Mouse (Mus musculus) embryonic facial prominence, embryonic 15.5 days (tissue): Measurements from ENCODE around the gene Sept12. TPM values are rescaled to one million over a fixed set of nuclear protein-coding genes. Genes with fewer than 3 reads are reported as not detected.

Experiments
- ATAC-seq: fragments of 200-750 bp; cut with Nextera tagmentation; 2 replicates; pipeline ENCODE4 v1.8.0; 2017; ENCODE audit warnings: low read depth, moderate TSS enrichment; ENCODE audit not compliant: insufficient number of reproducible peaks, low FRiP score, low TSS enrichment
- H3K27ac ChIP-seq: fragments of 300-500 bp; sonication (generic); replicated peaks from 2 replicates; pipeline ENCODE4 v1.5.1; 2015; ENCODE audit warnings: mild to moderate bottlenecking, inconsistent platforms
- H3K27me3 ChIP-seq: fragments of 300-500 bp; sonication (generic); 2 replicates; pipeline ENCODE4 v1.6.1; 2015; ENCODE audit warnings: inconsistent platforms
- H3K36me3 ChIP-seq: fragments of 300-500 bp; sonication (generic); 2 replicates; pipeline ENCODE4 v1.6.1; 2015; ENCODE audit warnings: mild to moderate bottlenecking, inconsistent platforms
- H3K4me1 ChIP-seq: fragments of 300-500 bp; sonication (generic); 2 replicates; pipeline ENCODE4 v1.6.1; 2015; ENCODE audit warnings: inconsistent platforms
- H3K4me2 ChIP-seq: fragments of 300-500 bp; sonication (generic); replicated peaks from 2 replicates; pipeline ENCODE4 v1.6.1; 2015; ENCODE audit warnings: mild to moderate bottlenecking, inconsistent platforms
- H3K4me3 ChIP-seq: fragments of 300-500 bp; sonication (generic); replicated peaks from 2 replicates; pipeline ENCODE4 v1.5.1; 2015; ENCODE audit warnings: mild to moderate bottlenecking, inconsistent platforms
- H3K9ac ChIP-seq: fragments of 300-500 bp; sonication (generic); 2 replicates; pipeline ENCODE4 v1.6.1; 2015; ENCODE audit warnings: inconsistent platforms
- H3K9me3 ChIP-seq: fragments of 300-500 bp; sonication (generic); replicated peaks from 2 replicates; pipeline ENCODE4 v1.6.1; 2016; ENCODE audit warnings: inconsistent platforms
- WGBS: fragments of 180-500 bp; shearing (Covaris S2); methylation state at CpG from one replicate; pipeline ENCODE4 v1.1.7; 2015; 5-methylcytosine and 5-hydroxymethylcytosine counted together
- polyA plus RNA-seq: library from polyadenylated mRNA; unstranded; fragments of >200 nt; fragmentation: Nextera tagmentation; extraction: Ambion mirVana; gene quantifications from 2 replicates; pipeline ENCODE4 v1.2.1, GENCODE M21; 2015

The Sept12 gene
- polyA plus RNA-seq, 1 experiment from 2014 or later, result not detected

- no peaks in the 10 kb centered on the region for H3K27me3 ChIP-seq
- no peak overlapping the region for H3K27ac ChIP-seq
- ATAC-seq, result no peak
- no peaks in the 10 kb centered on the region for H3K36me3 ChIP-seq
- 85% methylated on average over 5 of the region's 5 CpGs for WGBS
- no peaks in the 10 kb centered on the region for H3K9me3 ChIP-seq
- no peak overlapping the region for H3K4me3 ChIP-seq
- H3K9ac ChIP-seq, result no peak overlapping the region
- H3K4me1 ChIP-seq, result no peaks in the 10 kb centered on the region
- H3K4me2 ChIP-seq, result no peak overlapping the region
Observed at GRCm38 (mm10) chr16:4974521-4974920, 23.1 kb downstream of the Sept12 start.

GRCm38 (mm10) chr16:4971626-4972025, 26.0 kb downstream of the Sept12 start:
- no peak for ATAC-seq
- H3K36me3 ChIP-seq, result no peaks in the 10 kb centered on the region
- no peaks in the 10 kb centered on the region for H3K9me3 ChIP-seq
- H3K9ac ChIP-seq, result no peak overlapping the region
- H3K4me3 ChIP-seq, result no peak overlapping the region
- H3K27ac ChIP-seq, result no peak overlapping the region
- H3K27me3 ChIP-seq, result no peaks in the 10 kb centered on the region
- WGBS, result 71% methylated on average over 4 of the region's 4 CpGs
- H3K4me2 ChIP-seq, result no peak overlapping the region
- H3K4me1 ChIP-seq, result no peaks in the 10 kb centered on the region

- Histone ChIP-seq H3K4me1 (peaks cover 6% of the 10 kb centered on the region; the same call in 1 of the 2 replicates), H3K9ac (no peak overlapping the region), H3K27me3 (no peaks in the 10 kb centered on the region), H3K4me3 (no peak overlapping the region), H3K9me3 (no peaks in the 10 kb centered on the region), H3K36me3 (no peaks in the 10 kb centered on the region), H3K27ac (no peak overlapping the region), H3K4me2 (no peak overlapping the region)
- ATAC-seq, result no peak
- WGBS, result 76% methylated on average over 5 of the region's 5 CpGs
Observed at GRCm38 (mm10) chr16:4969055-4969843, 28.4 kb downstream of the Sept12 start.

GRCm38 (mm10) chr16:4968426-4968825, 29.2 kb downstream of the Sept12 start:
- ATAC-seq, result no peak
- 78% methylated on average over 3 of the region's 3 CpGs for WGBS
- H3K9ac ChIP-seq, result no peak overlapping the region

GRCm38 (mm10) chr16:4965392-4966129, 32.1 kb downstream of the Sept12 start:
- Histone ChIP-seq H3K9ac (no peak overlapping the region), H3K4me1 (peaks cover 22% of the 10 kb centered on the region), H3K27ac (no peak overlapping the region), H3K4me2 (0 out of 2 replicates have a peak overlapping the region, but pooled peaks have one; percentile 71), H3K4me3 (peak overlapping the region; percentile 85; the same call in 1 of the 2 replicates), H3K27me3 (no peaks in the 10 kb centered on the region), H3K36me3 (no peaks in the 10 kb centered on the region), H3K9me3 (no peaks in the 10 kb centered on the region)
- ATAC-seq, result no peak
- 86% methylated on average over 8 of the region's 8 CpGs for WGBS

More at GRCm38 (mm10) chr16:4968426-4968825, 29.2 kb downstream of the Sept12 start:
- Histone ChIP-seq H3K4me3 (no peak overlapping the region), H3K4me1 (peaks cover 7% of the 10 kb centered on the region), H3K4me2 (no peak overlapping the region), H3K9me3 (no peaks in the 10 kb centered on the region), H3K27ac (no peak overlapping the region), H3K36me3 (no peaks in the 10 kb centered on the region), H3K27me3 (no peaks in the 10 kb centered on the region)

- Histone ChIP-seq H3K9me3 (no peaks in the 10 kb centered on the region), H3K4me3 (peak overlapping the region; percentile 85), H3K27me3 (no peaks in the 10 kb centered on the region), H3K4me1 (peaks cover 23% of the 10 kb centered on the region), H3K4me2 (peak overlapping the region; percentile 71), H3K9ac (peak overlapping the region; percentile 49), H3K36me3 (no peaks in the 10 kb centered on the region), H3K27ac (peak overlapping the region; percentile 68)
- 20% methylated on average over 13 of the region's 13 CpGs for WGBS
- no peak for ATAC-seq
Observed at GRCm38 (mm10) chr16:4964731-4965391, 32.8 kb downstream of the Sept12 start.

- Histone ChIP-seq H3K4me3 (peak within 1 kb of the TSS; percentile 85), H3K27me3 (no peaks in the 10 kb centered on the region), H3K4me1 (peaks cover 24% of the 10 kb centered on the region), H3K27ac (peak within 1 kb of the TSS; percentile 79), H3K9ac (peak within 1 kb of the TSS; percentile 90), H3K36me3 (peaks cover 8% of the 10 kb centered on the region; the same call in 1 of the 2 replicates), H3K9me3 (no peaks in the 10 kb centered on the region), H3K4me2 (peak within 1 kb of the TSS; percentile 71)
- WGBS, result under 1% methylated on average over 76 of the region's 76 CpGs
- peak; percentile 99 for ATAC-seq
Observed at GRCm38 (mm10) chr16:4963797-4964709, 33.6 kb downstream of the Sept12 start, which contains the start of gene Anks3. Gene Anks3, minus strand, starts transcription at chr16:4964205.

GRCm38 (mm10) chr16:4963346-4963745, 34.3 kb downstream of the Sept12 start:
- H3K27me3 ChIP-seq, result no peaks in the 10 kb centered on the region
- no peak overlapping the region for H3K27ac ChIP-seq
- H3K9me3 ChIP-seq, result no peaks in the 10 kb centered on the region
- H3K36me3 ChIP-seq, result peaks cover 8% of the 10 kb centered on the region; the same call in 1 of the 2 replicates
- ATAC-seq, result no peak
- 37% methylated on average over 9 of the region's 9 CpGs for WGBS
- peak overlapping the region; percentile 71 for H3K4me2 ChIP-seq
- peak overlapping the region; percentile 90 for H3K9ac ChIP-seq
- H3K4me1 ChIP-seq, result peaks cover 24% of the 10 kb centered on the region
- H3K4me3 ChIP-seq, result peak overlapping the region; percentile 85

- no peak overlapping the region for H3K4me3 ChIP-seq
- H3K9ac ChIP-seq, result no peak overlapping the region
- H3K27me3 ChIP-seq, result no peaks in the 10 kb centered on the region
- H3K4me2 ChIP-seq, result no peak overlapping the region
- no peak for ATAC-seq
- H3K36me3 ChIP-seq, result peaks cover 31% of the 10 kb centered on the region
- no peaks in the 10 kb centered on the region for H3K9me3 ChIP-seq
- peaks cover 22% of the 10 kb centered on the region for H3K4me1 ChIP-seq
- H3K27ac ChIP-seq, result no peak overlapping the region
- 86% methylated on average over 8 of the region's 8 CpGs for WGBS
Observed at GRCm38 (mm10) chr16:4960260-4960659, 37.4 kb downstream of the Sept12 start.

- Histone ChIP-seq H3K36me3 (peaks cover 59% of the 10 kb centered on the region), H3K9ac (no peak overlapping the region), H3K4me1 (peaks cover 7% of the 10 kb centered on the region), H3K27ac (no peak overlapping the region), H3K4me2 (no peak overlapping the region), H3K9me3 (no peaks in the 10 kb centered on the region), H3K4me3 (no peak overlapping the region), H3K27me3 (no peaks in the 10 kb centered on the region)
- ATAC-seq, result no peak
- 91% methylated on average over 3 of the region's 3 CpGs for WGBS
Observed at GRCm38 (mm10) chr16:4957446-4957845, 40.2 kb downstream of the Sept12 start.
